Mouse (Mus musculus) Patski (cell line): Measurements from ENCODE around the gene Zfp282. TPM values are rescaled to one million over a fixed set of nuclear protein-coding genes. Genes with fewer than 3 reads are reported as not detected.
"Not testable (repeated sequence)": the region's sequence is repeated elsewhere in the genome, so short reads cannot be mapped to it uniquely, and the experiment has no call there.

Source experiments
- ATAC-seq: fragments of 100-300 bp; one replicate; pipeline ENCODE4 v1.8.0; 2021
- CTCF ChIA-PET: fragments of 350-600 bp; sonication (Branson Sonifier 250); formaldehyde crosslinking; loops from one replicate; lab custom pipeline; 2022; ENCODE audit warnings: inconsistent platforms; lab: Charles Lee
- POLR2A ChIA-PET: fragments of 350-600 bp; sonication (Branson Sonifier 250); formaldehyde crosslinking; loops from one replicate; lab custom pipeline; 2022; ENCODE audit warnings: antibody characterized with exemption, inconsistent platforms; lab: Charles Lee
- DNase-seq: peaks from one replicate; pipeline ENCODE4 v3.0.0-alpha.2; 2011; ENCODE audit warnings: low read depth, low spot score
- H3K27me3 ChIP-seq: fragments of 371-371 bp; one replicate; pipeline ENCODE4 v1.5.1; 2021
- CTCF ChIP-seq: fragments of 100-300 bp; IDR thresholded peaks from one replicate; pipeline ENCODE4 v1.5.1; 2021
- in situ Hi-C: fragments of 300-500 bp; cut with MboI; formaldehyde crosslinking; loops from 3 replicates; pipeline ENCODE4 v1.11.1; 2018; ENCODE audit warnings: low pct_unique_long_range_greater_than_20kb, mixed read lengths
- polyA plus RNA-seq: library from polyadenylated mRNA; unstranded; gene quantifications from one replicate; pipeline ENCODE4 v1.2.3, GENCODE M21; 2021

The Zfp282 gene
- polyA plus RNA-seq, 1 experiment from 2014 or later = 9.5 TPM

GRCm38 (mm10) chr6:47841831-47842230 lies 35.2 kb upstream of the Zfp282 start:
- no peak for TF ChIP-seq CTCF
- ChIA-PET POLR2A (interaction anchor here (1.5 kb wide), 1 partner anchor 14 kb away, joined by 6 read pairs; no protein-coding TSS in a partner anchor), CTCF (interaction anchor here (1.0 to 1.7 kb wide), 3 partner anchors 17 to 35 kb away, joined by 3 to 4 read pairs (median 3); partner anchors contain the start of gene Zfp282)
- ATAC-seq = no peak
- in situ Hi-C loops = no loop called here
- DNase-seq = no peak
- no peaks in the 10 kb centered on the region for H3K27me3 ChIP-seq

- no peak for ATAC-seq
- DNase-seq = no peak
- in situ Hi-C loops = no loop called here
- POLR2A ChIA-PET = interaction anchor here (1.1 to 1.5 kb wide), 2 partner anchors 14 to 36 kb away, joined by 3 to 6 read pairs; no protein-coding TSS in a partner anchor
- H3K27me3 ChIP-seq = no peaks in the 10 kb centered on the region
- no peak for TF ChIP-seq CTCF
- CTCF ChIA-PET = interaction anchor here (0.8 to 1.7 kb wide), 5 partner anchors 14 to 42 kb away, joined by 3 to 6 read pairs (median 3); partner anchors contain the start of gene Zfp282
These were observed 34.7 kb upstream of the Zfp282 start for GRCm38 (mm10) chr6:47842337-47842736.

- TF ChIP-seq CTCF = no peak
- H3K27me3 ChIP-seq = no peaks in the 10 kb centered on the region
- in situ Hi-C loops = no loop called here
- CTCF ChIA-PET = interaction anchor here (1.5 kb wide), 2 partner anchors 10 to 13 kb away, joined by 5 to 6 read pairs; partner anchors contain the start of gene Zfp398
- POLR2A ChIA-PET = no interaction called here
- DNase-seq (no peak), ATAC-seq (no peak)
These were observed 31.2 kb upstream of the Zfp282 start for GRCm38 (mm10) chr6:47845779-47846178.

- no peaks in the 10 kb centered on the region for H3K27me3 ChIP-seq
- CTCF ChIA-PET = interaction anchor here (0.7 to 1.9 kb wide), 3 partner anchors 12 to 21 kb away, joined by 3 to 9 read pairs (median 6); partner anchors contain the start of gene Zfp398
- in situ Hi-C loops = no loop called here
- DNase-seq = no peak
- TF ChIP-seq CTCF = no peak
- no peak for ATAC-seq
- POLR2A ChIA-PET = no interaction called here
These were observed 19.8 kb upstream of the Zfp282 start for GRCm38 (mm10) chr6:47857241-47857640.

GRCm38 (mm10) chr6:47857729-47858128 lies 19.3 kb upstream of the Zfp282 start:
- POLR2A ChIA-PET, in situ Hi-C loops, ATAC-seq, DNase-seq, H3K27me3 ChIP-seq: not testable (repeated sequence)
- CTCF ChIA-PET = interaction anchor here (0.7 kb wide), 1 partner anchor 11 kb away, joined by 3 read pairs; no protein-coding TSS in a partner anchor

GRCm38 (mm10) chr6:47872266-47872665 lies 4.7 kb upstream of the Zfp282 start:
- ChIA-PET POLR2A (no interaction called here), CTCF (interaction anchor here (1.3 kb wide), 1 partner anchor 37 kb away, joined by 4 read pairs; the partner anchor contains the start of gene Zfp398)
- no peak for TF ChIP-seq CTCF
- no peak for DNase-seq
- in situ Hi-C loops = no loop called here
- no peaks in the 10 kb centered on the region for H3K27me3 ChIP-seq
- no peak for ATAC-seq

- H3K27me3 ChIP-seq = no peaks in the 10 kb centered on the region
- POLR2A ChIA-PET = no interaction called here
- ATAC-seq (peak; percentile 93), DNase-seq (peak; percentile 50)
- TF ChIP-seq CTCF = no peak
- in situ Hi-C loops = no loop called here
- CTCF ChIA-PET = interaction anchor here (1.0 to 3.8 kb wide), 3 partner anchors 13 to 102 kb away, joined by 4 to 15 read pairs (median 4); no protein-coding TSS in a partner anchor
These were observed 593 bp downstream of the Zfp282 start for GRCm38 (mm10) chr6:47877461-47878132.

GRCm38 (mm10) chr6:47878133-47878514 lies 1.1 kb downstream of the Zfp282 start:
- no peak for DNase-seq
- TF ChIP-seq CTCF = no peak
- no peak for ATAC-seq
- CTCF ChIA-PET = interaction anchor here (1.6 to 3.8 kb wide), 2 partner anchors 13 to 36 kb away, joined by 4 to 15 read pairs; no protein-coding TSS in a partner anchor
- in situ Hi-C loops = no loop called here
- POLR2A ChIA-PET = interaction anchor here (0.7 kb wide), 1 partner anchor 35 kb away, joined by 3 read pairs; no protein-coding TSS in a partner anchor
- no peaks in the 10 kb centered on the region for H3K27me3 ChIP-seq

GRCm38 (mm10) chr6:47878593-47878992 lies 1.6 kb downstream of the Zfp282 start:
- no peak for ATAC-seq
- TF ChIP-seq CTCF = no peak
- DNase-seq = no peak
- H3K27me3 ChIP-seq = no peaks in the 10 kb centered on the region
- in situ Hi-C loops = no loop called here
- ChIA-PET POLR2A (interaction anchor here (0.7 kb wide), 1 partner anchor 36 kb away, joined by 3 read pairs; no protein-coding TSS in a partner anchor), CTCF (interaction anchor here (3.8 kb wide), 1 partner anchor 14 kb away, joined by 15 read pairs; no protein-coding TSS in a partner anchor)

- TF ChIP-seq CTCF = no peak
- CTCF ChIA-PET = no interaction called here
- ATAC-seq = no peak
These were observed 2.2 kb downstream of the Zfp282 start for GRCm38 (mm10) chr6:47879049-47879716.

More at GRCm38 (mm10) chr6:47879049-47879716, 2.2 kb downstream of the Zfp282 start:
- DNase-seq = no peak
- in situ Hi-C loops = no loop called here
- POLR2A ChIA-PET = no interaction called here
- H3K27me3 ChIP-seq = no peaks in the 10 kb centered on the region
